Mouse (Mus musculus): ENCODE results near the gene Hspa1l.

- TF ChIP-seq POLR2A (IDR thresholded peaks at IDR 0.05; ENCODE audit: control insufficient read depth, extremely low read depth, insufficient read depth, low read length, poor library complexity) = no peak
- TF ChIP-seq CTCF (IDR thresholded peaks at IDR 0.05; ENCODE audit: borderline replicate concordance, control insufficient read depth, extremely low read depth, insufficient read depth, low read length, poor library complexity) = no peak
Observed at GRCm38 (mm10) chr17:34928841-34929240, 43.7 kb upstream of the Hspa1l start.
